Mouse (Mus musculus) CH12.LX (cell line): Measurements from ENCODE around the gene Ptprd. TPM values are rescaled to one million over a fixed set of nuclear protein-coding genes. Genes with fewer than 3 reads are reported as not detected.

Experiments used
- DNase-seq: peaks from one replicate; pipeline ENCODE4 v3.0.0-alpha.2; 2013; ENCODE audit errors: extremely low read depth
- H3K27ac ChIP-seq: 2 replicates; pipeline ENCODE4 v1.5.1; 2012; ENCODE audit warnings: low read depth, mild to moderate bottlenecking, control low read depth, moderate library complexity; ENCODE audit not compliant: insufficient read depth
- H3K27me3 ChIP-seq: replicated peaks from 2 replicates; pipeline ENCODE3; 2012; ENCODE audit warnings: inconsistent platforms
- H3K36me3 ChIP-seq, 2 experiments: replicated peaks in 1 of 2; 2 replicates each; pipeline versions ENCODE3 to v1.6.1; 2012; ENCODE audit warnings: inconsistent platforms in 1 of 2, low read length in 1 of 2, mild to moderate bottlenecking in 1 of 2, mixed read lengths in 1 of 2, moderate library complexity in 1 of 2; ENCODE audit not compliant: control insufficient read depth in 1 of 2, insufficient read depth in 1 of 2
- H3K4me1 ChIP-seq, 2 experiments: 2 replicates each; pipeline ENCODE4 v1.6.1; 2012; ENCODE audit warnings: inconsistent platforms in 1 of 2, moderate library complexity in 1 of 2; ENCODE audit not compliant: insufficient read depth in 2 of 2, control insufficient read depth in 1 of 2
- H3K4me2 ChIP-seq: 2 replicates; pipeline ENCODE4 v1.6.1; 2012; ENCODE audit warnings: low read depth, mild to moderate bottlenecking, control low read depth; ENCODE audit not compliant: poor library complexity, insufficient read depth, severe bottlenecking
- H3K4me3 ChIP-seq, 3 experiments: fragments of 150-350 bp in 1 of 3; sonication (generic) in 1 of 3; replicated peaks in 1 of 3; 2 replicates each; pipeline versions ENCODE3 to v1.5.1; 2011 to 2012; ENCODE audit warnings: low read depth in 2 of 3, low read length in 2 of 3, mild to moderate bottlenecking in 2 of 3, moderate library complexity in 2 of 3, control low read depth in 1 of 3, improper control_type of control experiment in 1 of 3, inconsistent platforms in 1 of 3, mixed read lengths in 1 of 3; ENCODE audit not compliant: poor library complexity in 1 of 3
- H3K79me2 ChIP-seq: replicated peaks from 2 replicates; pipeline ENCODE4 v1.6.1; 2012; ENCODE audit warnings: mild to moderate bottlenecking, moderate library complexity; ENCODE audit not compliant: control insufficient read depth, poor library complexity, insufficient read depth, severe bottlenecking; ENCODE audit errors: extremely low read depth
- H3K9ac ChIP-seq: 2 replicates; pipeline ENCODE4 v1.6.1; 2012; ENCODE audit warnings: low read depth, mild to moderate bottlenecking, control low read depth, moderate library complexity; ENCODE audit not compliant: insufficient read depth
- H3K9me3 ChIP-seq: replicated peaks from 2 replicates; pipeline ENCODE3; 2012; ENCODE audit warnings: low read length, inconsistent platforms, mixed read lengths
- BHLHE40 ChIP-seq: IDR thresholded peaks from 2 replicates; pipeline ENCODE4 v1.6.1; 2011; ENCODE audit warnings: mild to moderate bottlenecking, low read depth, low read length, improper control_type of control experiment
- CHD1 ChIP-seq: IDR thresholded peaks from 2 replicates; pipeline ENCODE4 v1.6.1; 2012; ENCODE audit warnings: low read depth, low read length, improper control_type of control experiment, inconsistent platforms
- ELF1 ChIP-seq: IDR thresholded peaks from 2 replicates; pipeline ENCODE4 v1.6.1; 2014; ENCODE audit warnings: low read depth, mild to moderate bottlenecking, inconsistent platforms, low read length, improper control_type of control experiment
- EP300 ChIP-seq: IDR thresholded peaks from 2 replicates; pipeline ENCODE4 v1.6.1; 2011; ENCODE audit warnings: low read length, improper control_type of control experiment
- ETS1 ChIP-seq: conservative IDR thresholded peaks from 2 replicates; pipeline ENCODE4 v1.6.1; 2012; ENCODE audit warnings: low read depth, mild to moderate bottlenecking, inconsistent platforms, low read length, improper control_type of control experiment, moderate library complexity
- JUN ChIP-seq: IDR thresholded peaks from 2 replicates; pipeline ENCODE4 v1.6.1; 2011; ENCODE audit warnings: low read depth, mild to moderate bottlenecking, low read length, improper control_type of control experiment, moderate library complexity; ENCODE audit not compliant: insufficient read depth
- JUND ChIP-seq: conservative IDR thresholded peaks from 2 replicates; pipeline ENCODE4 v1.6.1; 2011; ENCODE audit warnings: low read depth, low read length, improper control_type of control experiment
- KAT2A ChIP-seq: IDR thresholded peaks from 2 replicates; pipeline ENCODE4 v1.6.1; 2012; ENCODE audit warnings: low read length, improper control_type of control experiment, inconsistent platforms; ENCODE audit not compliant: insufficient replicate concordance
- MAZ ChIP-seq: IDR thresholded peaks from 2 replicates; pipeline ENCODE4 v1.6.1; 2012; ENCODE audit warnings: low read depth, mild to moderate bottlenecking, inconsistent platforms, low read length, improper control_type of control experiment, moderate library complexity
- MEF2A ChIP-seq: IDR thresholded peaks from 2 replicates; pipeline ENCODE4 v1.6.1; 2014; ENCODE audit warnings: low read depth, mild to moderate bottlenecking, inconsistent platforms, low read length, improper control_type of control experiment, borderline replicate concordance
- MXI1 ChIP-seq: IDR thresholded peaks from 2 replicates; pipeline ENCODE4 v1.6.1; 2011; ENCODE audit warnings: mild to moderate bottlenecking, low read depth, low read length, improper control_type of control experiment
- NELFE ChIP-seq: IDR thresholded peaks from 2 replicates; pipeline ENCODE4 v1.6.1; 2011; ENCODE audit warnings: low read depth, low read length, improper control_type of control experiment
- PAX5 ChIP-seq: IDR thresholded peaks from 2 replicates; pipeline ENCODE4 v1.6.1; 2012; ENCODE audit warnings: low read length, inconsistent platforms, mixed read lengths
- POLR2AphosphoS2 ChIP-seq: IDR thresholded peaks from 2 replicates; pipeline ENCODE4 v1.6.1; 2011; ENCODE audit warnings: low read depth, low read length, improper control_type of control experiment
- RAD21 ChIP-seq: IDR thresholded peaks from 2 replicates; pipeline ENCODE4 v1.6.1; 2011; ENCODE audit warnings: low read depth, mild to moderate bottlenecking, low read length, improper control_type of control experiment, moderate library complexity
- TBP ChIP-seq: conservative IDR thresholded peaks from 2 replicates; pipeline ENCODE4 v1.6.1; 2011; ENCODE audit warnings: low read depth, low read length, improper control_type of control experiment
- TCF12 ChIP-seq: IDR thresholded peaks from 2 replicates; pipeline ENCODE4 v1.6.1; 2014; ENCODE audit warnings: low read depth, mild to moderate bottlenecking, inconsistent platforms, low read length, improper control_type of control experiment
- UBTF ChIP-seq: IDR thresholded peaks from 2 replicates; pipeline ENCODE4 v1.6.1; 2012; ENCODE audit warnings: low read depth, mild to moderate bottlenecking, inconsistent platforms, low read length, improper control_type of control experiment, moderate library complexity
- USF1 ChIP-seq: IDR thresholded peaks from 2 replicates; pipeline ENCODE4 v1.6.1; 2014; ENCODE audit warnings: low read depth, mild to moderate bottlenecking, inconsistent platforms, low read length, improper control_type of control experiment
- USF2 ChIP-seq: conservative IDR thresholded peaks from 2 replicates; pipeline ENCODE4 v1.6.1; 2011; ENCODE audit warnings: low read depth, low read length, improper control_type of control experiment
- ZC3H11A ChIP-seq: IDR thresholded peaks from 2 replicates; pipeline ENCODE4 v1.6.1; 2012; ENCODE audit warnings: low read depth, mild to moderate bottlenecking, inconsistent platforms, low read length, improper control_type of control experiment
- ZMIZ1 ChIP-seq: IDR thresholded peaks from 2 replicates; pipeline ENCODE4 v1.6.1; 2012; ENCODE audit warnings: low read depth, mild to moderate bottlenecking, inconsistent platforms, low read length, improper control_type of control experiment
- ZNF384 ChIP-seq: IDR thresholded peaks from 2 replicates; pipeline ENCODE4 v1.6.1; 2012; ENCODE audit warnings: low read depth, low read length, improper control_type of control experiment, inconsistent platforms
- dilution Hi-C: fragments of 300-500 bp; cut with MboI; formaldehyde crosslinking; loops from 2 replicates; pipeline ENCODE4 v1.14.3; 2020; ENCODE audit warnings: low sequenced_read_pairs; ENCODE audit not compliant: extremely low pct_unique_long_range_greater_than_20kb, extremely low pct_ligation_motif_present
- in situ Hi-C: fragments of 300-500 bp; cut with MboI; formaldehyde crosslinking; loops from 3 replicates; pipeline ENCODE4 v1.14.3; 2019; ENCODE audit warnings: low sequenced_read_pairs, low pct_ligation_motif_present, low pct_unique_long_range_greater_than_20kb, mixed read lengths
- polyA plus RNA-seq: library from polyadenylated mRNA; unstranded; fragments of >175 nt; gene quantifications from 2 replicates; pipeline ENCODE4 v1.2.1, GENCODE M21; 2012; ENCODE audit warnings: low read depth; ENCODE audit not compliant: insufficient read length
- total RNA-seq, 2 experiments: library from RNA; depleted of rRNA; stranded (reverse); fragments of 300-350 nt in 1 of 2; fragments of >200 nt in 1 of 2; gene quantifications; 2 replicates each; pipeline ENCODE4 v1.2.3; 2012 to 2014

Ptprd gene
- total and polyA plus RNA-seq, 3 experiments: not detected

DNA sequence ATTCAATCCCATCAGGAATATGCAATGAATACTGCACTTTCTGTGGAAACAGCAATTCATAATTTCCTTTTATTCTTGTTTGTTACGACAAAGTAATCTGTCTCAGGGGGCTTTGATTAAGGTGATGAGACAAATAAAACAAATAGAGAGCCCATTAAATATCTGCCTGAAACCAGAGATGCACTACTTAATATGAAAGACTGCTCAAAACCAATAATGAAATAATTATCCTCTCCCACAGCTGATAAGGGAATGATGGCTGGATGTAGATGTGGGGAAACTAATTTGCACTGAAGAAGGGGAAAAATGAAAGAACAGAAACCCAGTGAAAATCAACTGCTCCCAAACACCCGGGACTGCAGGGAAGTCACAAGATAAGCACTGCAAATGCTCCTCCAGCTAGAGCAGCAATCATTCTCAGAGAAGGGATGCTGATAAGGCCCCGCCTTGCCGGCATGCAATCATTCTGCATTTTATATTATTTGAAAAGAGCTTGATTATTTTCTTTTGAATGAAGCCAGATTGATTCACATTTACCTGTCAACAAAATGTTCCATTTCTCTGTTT, 1432.1 kb downstream of the Ptprd start:
- dilution Hi-C loops: no loop called here
- no peak for TF ChIP-seq ZNF384
- TF ChIP-seq PAX5: no peak
- no peak for TF ChIP-seq BHLHE40
- no peak for TF ChIP-seq ELF1
- no peak for TF ChIP-seq NELFE
- TF ChIP-seq TCF12: no peak
- TF ChIP-seq KAT2A: no peak
- TF ChIP-seq JUN: no peak
- TF ChIP-seq JUND: no peak
- no peak for TF ChIP-seq USF1
- no peak for TF ChIP-seq POLR2AphosphoS2
- TF ChIP-seq UBTF: no peak
- no peak for TF ChIP-seq TBP
- TF ChIP-seq CHD1: no peak
- no peak for TF ChIP-seq ZC3H11A
- TF ChIP-seq MAZ: no peak
- no peak for TF ChIP-seq ETS1
- no peak for TF ChIP-seq ZMIZ1
- no peak for TF ChIP-seq MEF2A
- H3K36me3 ChIP-seq: no peaks in the 10 kb centered on the region
- no peak overlapping the region for H3K4me3 ChIP-seq
- no peak for DNase-seq
- no peaks in the 10 kb centered on the region for H3K4me1 ChIP-seq
- H3K9ac ChIP-seq: no peak overlapping the region
- no peaks in the 10 kb centered on the region for H3K27me3 ChIP-seq
- H3K27ac ChIP-seq: no peak overlapping the region
- H3K4me2 ChIP-seq: no peak overlapping the region
- in situ Hi-C loops: no loop called here
- H3K79me2 ChIP-seq: no peaks in the 10 kb centered on the region
- peaks cover 18% of the 10 kb centered on the region for H3K9me3 ChIP-seq

DNA sequence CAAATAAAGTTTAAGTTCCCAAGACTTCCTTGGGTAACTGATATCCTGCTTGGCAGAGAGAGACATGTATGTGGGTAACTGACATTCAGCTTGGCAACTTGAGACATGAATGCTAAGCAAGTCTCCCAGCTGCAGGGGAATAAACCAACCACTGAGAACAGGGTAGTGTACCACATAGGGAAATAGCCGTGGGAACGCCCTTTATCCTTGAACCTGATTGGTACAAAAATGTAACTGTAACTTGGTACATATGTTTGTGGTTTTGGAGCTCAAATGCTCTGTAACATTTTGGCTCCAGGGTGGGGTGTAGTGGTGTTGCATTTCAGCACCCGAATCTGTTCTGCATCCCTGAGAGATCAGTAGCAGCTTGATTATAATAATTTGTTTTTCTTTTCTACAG, 1444.8 kb downstream of the Ptprd start:
- no peak overlapping the region for H3K9ac ChIP-seq
- no peak for DNase-seq
- H3K9me3 ChIP-seq: peaks cover 14% of the 10 kb centered on the region
- no peaks in the 10 kb centered on the region for H3K4me1 ChIP-seq
- H3K4me2 ChIP-seq: no peak overlapping the region
- no peaks in the 10 kb centered on the region for H3K79me2 ChIP-seq
- no peak overlapping the region for H3K4me3 ChIP-seq
- no peaks in the 10 kb centered on the region for H3K36me3 ChIP-seq
- in situ Hi-C loops: no loop called here
- H3K27ac ChIP-seq: no peak overlapping the region
- dilution Hi-C loops: no loop called here
- H3K27me3 ChIP-seq: no peaks in the 10 kb centered on the region
- TF ChIP-seq MXI1: no peak
- TF ChIP-seq KAT2A: no peak
- no peak for TF ChIP-seq USF2
- no peak for TF ChIP-seq EP300
- TF ChIP-seq RAD21: no peak
- TF ChIP-seq TCF12: no peak
- TF ChIP-seq JUN: no peak
- TF ChIP-seq ELF1: no peak
- no peak for TF ChIP-seq NELFE
- TF ChIP-seq, all 38 proteins: peak for 0
